Mouse (Mus musculus) kidney, postnatal 25 days (tissue): ENCODE measurements around the gene Cap2.

ENCODE experiments used
- DNase-seq, 2 experiments: peaks; one replicate each; pipeline ENCODE4 v3.0.0; 2021; ENCODE audit warnings: mixed read lengths in 2 of 2

The Cap2 gene

GRCm38 (mm10) chr13:46571961-46572647, 70.5 kb downstream of the Cap2 start:
- DNase-seq: no peak

DNA sequence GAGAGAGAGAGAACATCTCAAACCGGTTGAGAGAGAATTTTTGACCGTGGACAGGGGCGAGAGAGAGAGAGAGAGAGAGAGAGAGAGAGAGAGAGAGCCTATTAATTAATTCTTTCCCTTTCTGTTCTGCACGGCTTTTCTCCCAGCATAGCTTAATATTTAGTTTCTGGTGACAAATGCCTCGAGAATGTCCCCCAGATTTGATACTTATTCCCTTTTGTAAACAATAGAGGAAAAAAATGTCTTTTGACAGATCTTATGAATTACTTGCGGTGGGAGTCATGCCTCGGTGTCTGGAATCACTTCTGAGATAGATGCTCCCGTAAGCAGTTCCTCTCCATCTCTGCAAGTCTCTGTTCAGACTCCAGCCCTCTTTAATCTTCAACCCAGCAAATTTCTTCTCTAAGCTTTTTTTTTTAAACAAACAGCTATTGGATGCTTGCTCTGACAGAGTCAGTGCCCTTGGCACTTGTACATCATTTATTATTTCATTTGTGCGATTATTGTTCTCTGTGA, 71.1 kb downstream of the Cap2 start:
- DNase-seq: no peak

DNA sequence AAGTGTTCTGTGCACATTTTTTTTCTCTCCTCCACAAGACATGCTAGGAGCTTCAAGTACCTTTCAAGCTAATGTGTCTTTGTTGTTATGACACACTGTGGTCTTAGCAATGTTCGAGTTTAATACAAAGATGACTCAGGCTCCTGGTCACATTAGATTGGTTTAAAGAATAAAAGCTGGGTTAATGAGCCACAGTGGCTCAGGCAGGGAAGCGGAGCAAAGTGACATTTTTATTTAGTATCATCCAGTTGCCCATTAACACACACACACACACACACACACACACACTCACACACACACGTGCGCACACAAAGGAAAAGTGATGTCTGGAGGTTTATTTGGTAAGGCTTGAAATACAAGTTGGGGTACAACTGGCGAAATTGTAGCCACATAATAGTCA, 72.6 kb downstream of the Cap2 start:
- no peak for DNase-seq

GRCm38 (mm10) chr13:46574707-46575106, 73.1 kb downstream of the Cap2 start:
- DNase-seq: no peak

DNA sequence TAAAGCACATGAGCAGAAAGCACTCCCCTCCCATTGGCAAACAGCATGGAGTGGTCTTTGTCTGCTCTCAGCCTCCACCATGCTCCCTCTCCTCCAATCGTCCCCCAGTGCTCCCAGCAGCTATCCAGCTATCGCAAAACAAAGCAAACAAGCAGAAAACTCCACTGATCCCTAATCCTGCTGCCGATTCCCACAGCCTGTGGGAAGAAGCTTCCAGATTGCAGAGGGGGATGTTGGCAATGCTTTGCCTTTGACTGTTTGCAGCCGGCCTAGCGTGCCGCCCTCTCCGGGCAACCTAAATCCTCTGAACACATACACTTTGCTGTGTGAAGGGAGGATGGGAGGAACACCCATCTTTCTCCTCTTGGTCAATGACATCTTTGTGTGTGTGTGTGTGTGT, 83.2 kb downstream of the Cap2 start:
- DNase-seq: no peak

DNA sequence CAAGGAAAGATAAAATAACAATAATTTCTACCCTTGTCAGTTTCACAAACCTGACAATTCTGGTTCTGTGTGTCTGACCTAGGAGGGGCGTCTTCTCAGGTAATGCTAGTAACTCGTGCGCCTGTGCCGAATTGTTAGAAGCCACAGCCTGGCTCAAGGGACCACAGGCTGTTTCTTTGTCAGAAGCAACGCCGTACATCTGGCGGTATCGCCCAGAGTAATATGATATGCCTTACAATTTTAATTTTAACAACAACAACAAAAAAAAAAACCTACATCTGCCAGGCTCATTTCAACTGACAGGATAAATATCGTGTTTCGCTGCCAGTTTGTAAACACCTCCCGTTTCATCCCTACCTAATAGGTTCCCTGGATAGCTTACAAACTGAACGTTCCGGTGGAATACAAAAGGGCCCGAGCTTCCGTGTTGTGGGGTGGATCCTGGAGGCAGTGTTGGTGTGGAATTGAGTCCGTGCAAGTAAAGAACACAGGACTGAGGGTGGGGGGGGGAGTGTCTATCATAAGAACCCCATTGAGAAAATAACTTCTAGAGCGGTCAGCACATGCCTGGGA, 86.2 kb downstream of the Cap2 start:
- DNase-seq: no peak

GRCm38 (mm10) chr13:46588606-46589005, 87.0 kb downstream of the Cap2 start:
- no peak for DNase-seq

DNA sequence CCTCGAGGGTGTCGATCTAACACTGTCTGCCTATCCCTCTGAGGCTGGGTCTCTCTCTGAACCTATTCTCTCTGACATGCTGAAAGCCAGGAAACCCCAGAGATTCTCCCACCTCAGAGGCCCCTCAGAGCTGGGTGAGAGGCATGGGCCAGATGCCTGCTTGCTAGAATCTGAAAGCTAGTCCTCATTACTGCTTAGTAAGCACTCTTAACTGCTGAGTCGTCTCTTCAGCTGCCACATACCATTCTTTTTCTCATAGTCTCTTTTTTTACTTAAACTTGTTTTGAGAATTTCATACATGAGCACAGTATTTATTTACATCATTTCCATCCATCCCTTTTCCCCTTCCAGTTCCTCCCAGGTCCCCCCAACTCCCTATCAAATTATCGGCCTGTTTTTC, 89.2 kb downstream of the Cap2 start:
- no peak for DNase-seq

DNA sequence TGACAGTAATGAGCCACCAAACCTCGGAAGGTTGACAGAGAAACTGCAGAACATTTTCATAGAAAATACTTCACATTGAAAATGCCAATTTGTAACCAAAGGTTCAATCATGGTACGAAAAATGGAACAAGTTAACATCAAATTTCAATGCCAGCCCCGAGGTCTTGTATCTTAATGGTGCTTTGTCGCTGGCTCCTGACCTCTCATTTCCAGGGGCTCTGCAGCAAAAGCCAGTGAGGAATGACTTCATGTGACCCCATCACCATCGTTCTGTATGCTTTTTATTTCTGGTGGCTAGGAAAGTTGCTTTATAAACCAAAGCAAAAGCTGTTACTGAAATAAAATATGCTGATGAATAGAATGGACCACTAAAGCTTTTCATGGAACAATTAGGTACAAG, 99.0 kb downstream of the Cap2 start:
- DNase-seq: no peak

DNA sequence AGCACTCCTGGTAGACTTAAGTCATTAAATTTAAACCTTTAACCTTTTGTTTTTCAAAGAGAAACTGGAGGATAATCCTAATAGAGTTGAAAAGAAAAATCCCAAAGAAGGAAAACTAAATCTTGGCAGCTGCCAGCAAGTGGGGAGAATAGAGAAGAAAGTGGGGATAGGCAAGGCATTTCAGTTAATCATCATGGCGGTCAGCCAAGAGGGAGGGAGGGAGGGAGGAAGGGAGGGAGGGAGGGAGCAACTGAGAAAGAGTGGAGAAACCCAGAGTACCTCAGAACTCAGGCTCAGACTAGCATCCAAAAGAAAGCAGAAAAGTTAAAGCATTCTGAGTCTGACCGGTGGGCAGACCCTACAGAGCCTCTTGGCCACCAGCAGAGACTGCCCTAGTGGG, 99.7 kb downstream of the Cap2 start:
- DNase-seq: no peak

GRCm38 (mm10) chr13:46602674-46603073, 101.0 kb downstream of the Cap2 start:
- no peak for DNase-seq

- no peak for DNase-seq
Measured at GRCm38 (mm10) chr13:46611033-46611432, 109.4 kb downstream of the Cap2 start.

GRCm38 (mm10) chr13:46613694-46614272, 112.1 kb downstream of the Cap2 start:
- DNase-seq: no peak

- no peak for DNase-seq
Measured at GRCm38 (mm10) chr13:46616673-46617362, 115.2 kb downstream of the Cap2 start.

DNA sequence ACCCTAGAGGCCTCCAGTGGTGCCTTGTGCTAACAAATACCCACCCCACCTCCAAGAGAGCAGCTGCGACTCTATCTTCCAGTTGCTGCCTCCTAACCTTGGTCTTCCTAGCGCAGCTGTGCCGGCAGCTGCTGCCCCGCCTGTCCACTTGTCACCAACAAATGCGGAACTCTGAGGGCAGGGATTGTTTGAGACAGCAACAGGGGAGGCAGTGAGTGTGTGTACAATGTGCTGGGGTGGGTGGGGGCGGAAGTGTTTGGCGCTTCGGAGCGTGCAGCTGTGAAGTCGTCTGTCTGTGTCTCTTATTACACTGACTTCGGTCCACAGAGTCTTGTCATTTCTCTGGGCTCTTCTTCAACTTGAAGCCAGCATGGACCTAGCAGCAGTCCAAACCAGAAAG, 118.0 kb downstream of the Cap2 start:
- DNase-seq: no peak

- DNase-seq: peak in 1 of 2 experiments; percentile 45
Measured at GRCm38 (mm10) chr13:46620964-46621757, 119.5 kb downstream of the Cap2 start.

GRCm38 (mm10) chr13:46626608-46627007, 125.0 kb downstream of the Cap2 start:
- no peak for DNase-seq

DNA sequence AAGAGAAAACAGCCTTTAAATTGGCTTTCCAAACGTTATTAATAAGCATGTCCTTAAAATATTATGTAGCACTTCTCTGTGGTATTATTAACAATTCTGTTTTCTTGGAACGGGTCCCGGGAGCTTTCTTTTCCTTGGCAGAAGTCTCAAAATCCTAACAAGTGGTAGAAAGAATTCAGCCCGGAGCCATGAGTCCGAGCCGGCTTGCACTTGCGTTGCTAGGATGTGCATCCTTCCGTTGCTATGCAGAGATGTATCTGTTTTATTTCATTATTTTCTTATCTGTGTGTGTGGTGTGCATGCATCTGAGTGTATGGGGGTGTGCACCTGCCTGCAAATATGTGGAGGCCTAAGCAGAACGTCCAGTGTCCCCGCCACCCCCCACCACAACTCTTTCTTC, 126.2 kb downstream of the Cap2 start:
- peak in 1 of 2 experiments; percentile 8 for DNase-seq

- no peak for DNase-seq
Measured at GRCm38 (mm10) chr13:46629391-46629790, 127.7 kb downstream of the Cap2 start.

GRCm38 (mm10) chr13:46632796-46633195, 131.1 kb downstream of the Cap2 start:
- no peak for DNase-seq

GRCm38 (mm10) chr13:46633320-46634132, 131.9 kb downstream of the Cap2 start:
- no peak for DNase-seq

- DNase-seq: no peak
Measured at GRCm38 (mm10) chr13:46634133-46634488, 132.5 kb downstream of the Cap2 start.
